Mouse (Mus musculus): ENCODE results near the gene Gm17175.
"Not testable (repeated sequence)": the region's sequence is repeated elsewhere in the genome, so short reads cannot be mapped to it uniquely, and the experiment has no call there.

Gene Gm17175

GRCm38 (mm10) chr14:51573963-51574362, at the start of gene Gm17175:
Gm17175 (minus strand) TSS chr14:51574063.
- DNase-seq (ENCODE audit: low read depth, low spot score): not testable (repeated sequence)

- DNase-seq (ENCODE audit: low read depth, low spot score): no peak
Measured at GRCm38 (mm10) chr14:51611210-51611609, 37.3 kb upstream of the Gm17175 start, which contains the start of gene Gm17078. Gm17078 (minus strand) TSS chr14:51611310.

GRCm38 (mm10) chr14:51592039-51592438, 18.2 kb upstream of the Gm17175 start, which contains the start of gene Gm17174:
Gm17174 (minus strand) TSS chr14:51592139.
- not testable (repeated sequence) for DNase-seq (ENCODE audit: low read depth, low spot score)

GRCm38 (mm10) chr14:51552490-51552889, 21.4 kb downstream of the Gm17175 start, which contains the start of gene Gm5622:
Gm5622 (plus strand) TSS chr14:51552790.
- DNase-seq (ENCODE audit: low read depth, low spot score): no peak

Measured in WW6 (cell line).